Mouse (Mus musculus) G1E (cell line): ENCODE data around the gene Sult1a1. TPM values are rescaled to one million over a fixed set of nuclear protein-coding genes. Genes with fewer than 3 reads are reported as not detected.

Source experiments
- ATAC-seq: 2 replicates; pipeline ENCODE4 v1.8.0; 2016; ENCODE audit warnings: mild to moderate bottlenecking; ENCODE audit not compliant: insufficient number of reproducible peaks, poor library complexity, low FRiP score, severe bottlenecking; ENCODE audit errors: extremely low read depth
- DNase-seq: peaks from one replicate; pipeline ENCODE4 v3.0.0; 2012; ENCODE audit warnings: low spot score
- H3K27me3 ChIP-seq: 2 replicates; pipeline ENCODE4 v1.6.1; 2012; ENCODE audit warnings: mild to moderate bottlenecking, low read length, inconsistent platforms; ENCODE audit not compliant: insufficient read depth
- H3K36me3 ChIP-seq: replicated peaks from 2 replicates; pipeline ENCODE3; 2012; ENCODE audit warnings: mild to moderate bottlenecking, inconsistent platforms
- H3K4me1 ChIP-seq: 2 replicates; pipeline ENCODE4 v1.6.1; 2012; ENCODE audit warnings: low read depth, low read length, inconsistent platforms, mixed read lengths; ENCODE audit not compliant: insufficient read depth
- H3K4me3 ChIP-seq: 2 replicates; pipeline ENCODE4 v1.5.1; 2012; ENCODE audit warnings: low read depth, mild to moderate bottlenecking, inconsistent platforms, low read length, moderate library complexity, mixed read lengths
- H3K9me3 ChIP-seq: replicated peaks from 2 replicates; pipeline ENCODE4 v1.6.1; 2012; ENCODE audit warnings: inconsistent platforms
- CTCF ChIP-seq: IDR thresholded peaks from 2 replicates; pipeline ENCODE4 v1.5.1; 2012; ENCODE audit warnings: low read depth, low read length, inconsistent platforms, mixed read lengths
- GATA1 ChIP-seq: IDR thresholded peaks from 2 replicates; pipeline ENCODE4 v1.6.1; 2012; ENCODE audit warnings: borderline replicate concordance, low read length, inconsistent platforms, mixed read lengths
- GATA2 ChIP-seq: IDR thresholded peaks from 2 replicates; pipeline ENCODE4 v1.6.1; 2012; ENCODE audit warnings: low read depth, low read length, inconsistent platforms, borderline replicate concordance
- POLR2AphosphoS5 ChIP-seq: IDR thresholded peaks from 2 replicates; pipeline ENCODE4 v1.6.1; 2012; ENCODE audit warnings: low read depth, low read length, inconsistent platforms; ENCODE audit not compliant: insufficient replicate concordance
- TAL1 ChIP-seq: conservative IDR thresholded peaks from 2 replicates; pipeline ENCODE4 v1.6.1; 2012; ENCODE audit warnings: low read depth, low read length, inconsistent platforms, mixed read lengths
- polyA plus RNA-seq: library from polyadenylated mRNA; stranded (reverse); fragments of >175 nt; gene quantifications from 2 replicates; pipeline ENCODE4 v1.2.3, GENCODE M21; 2012
- total RNA-seq, 2 experiments: library from RNA; stranded (forward) in 1 of 2; stranded (reverse) in 1 of 2; fragments of 200-1000 nt in 1 of 2; fragments of >200 nt in 1 of 2; fragmentation: Nextera tagmentation in 1 of 2; gene quantifications; 2 replicates each; pipeline ENCODE4 v1.2.3; 2014 to 2017

Sult1a1 gene
- total and polyA plus RNA-seq, 3 experiments: 0.33 TPM; not detected in 2

DNA sequence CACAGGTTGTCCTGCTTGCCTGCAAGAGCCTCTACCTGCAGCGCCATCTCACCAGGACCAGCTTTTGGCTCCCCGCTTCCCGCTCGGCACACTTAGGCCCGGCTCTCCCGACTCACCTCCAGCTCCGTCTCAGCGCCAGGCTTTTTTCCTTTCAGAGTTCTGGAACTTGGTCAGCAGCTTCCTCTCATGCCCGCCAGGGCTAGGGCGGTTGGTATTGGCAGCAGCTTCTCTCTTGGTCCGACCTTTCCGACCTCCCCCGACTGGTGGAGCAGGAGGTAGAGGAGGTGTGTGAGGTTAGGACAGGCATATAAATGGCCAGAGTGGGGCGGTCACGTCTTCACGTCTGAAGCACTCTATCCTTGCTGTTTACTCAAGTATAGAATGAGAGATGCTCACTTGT lies 51.5 kb downstream of the Sult1a1 start:
- H3K27me3 ChIP-seq: no peaks in the 10 kb centered on the region
- peak overlapping the region; percentile 67; the same call in 1 of the 2 replicates for H3K4me3 ChIP-seq
- DNase-seq: no peak
- peaks cover 62% of the 10 kb centered on the region for H3K4me1 ChIP-seq
- no peaks in the 10 kb centered on the region for H3K9me3 ChIP-seq
- H3K36me3 ChIP-seq: peaks cover 6% of the 10 kb centered on the region
- no peak for ATAC-seq
- TF ChIP-seq GATA2 (no peak), CTCF (no peak), GATA1 (no peak), POLR2AphosphoS5 (no peak), TAL1 (no peak)

GRCm38 (mm10) chr7:126623381-126623780 lies 52.9 kb downstream of the Sult1a1 start:
- ATAC-seq: no peak
- H3K36me3 ChIP-seq: peaks cover 6% of the 10 kb centered on the region
- TF ChIP-seq CTCF (no peak), GATA2 (no peak), POLR2AphosphoS5 (no peak), GATA1 (no peak), TAL1 (no peak)
- no peak for DNase-seq
- H3K4me3 ChIP-seq: no peak overlapping the region
- no peaks in the 10 kb centered on the region for H3K27me3 ChIP-seq
- peaks cover 52% of the 10 kb centered on the region for H3K4me1 ChIP-seq
- no peaks in the 10 kb centered on the region for H3K9me3 ChIP-seq

Other genes with a start within 250 kb of the Sult1a1 start
Only the 20 nearest of the 26 such genes appear.
- gene Atxn2l, start 173.0 kb downstream of the Sult1a1 start, total RNA-seq (2014; fragmentation: Nextera tagmentation): 301 and 400 TPM in 2 replicates
- gene Atxn2l, start 173.0 kb downstream of the Sult1a1 start, total RNA-seq (2017): 27.8 and 32.0 TPM in 2 replicates
- 843 and 964 TPM in 2 replicates for gene Atxn2l, start 173.0 kb downstream of the Sult1a1 start, polyA plus RNA-seq
- 580 and 606 TPM in 2 replicates for gene Eif3c, start 110.0 kb downstream of the Sult1a1 start, total RNA-seq (2014; fragmentation: Nextera tagmentation)
- gene Eif3c, start 110.0 kb downstream of the Sult1a1 start, total RNA-seq (2017): 211 and 235 TPM in 2 replicates
- gene Eif3c, start 110.0 kb downstream of the Sult1a1 start, polyA plus RNA-seq: 103 and 114 TPM in 2 replicates
- gene Apobr, start 91.5 kb downstream of the Sult1a1 start, total RNA-seq (2014; fragmentation: Nextera tagmentation): 1.3 and 3.7 TPM in 2 replicates
- gene Apobr, start 91.5 kb downstream of the Sult1a1 start, total RNA-seq (2017): 4.4 and 5.5 TPM in 2 replicates
- gene Apobr, start 91.5 kb downstream of the Sult1a1 start, polyA plus RNA-seq: 4.8 and 4.9 TPM in 2 replicates
- gene Cln3, start 90.6 kb downstream of the Sult1a1 start, total RNA-seq (2014; fragmentation: Nextera tagmentation): 27.9 and 35.1 TPM in 2 replicates
- gene Cln3, start 90.6 kb downstream of the Sult1a1 start, total RNA-seq (2017): 49.9 and 52.7 TPM in 2 replicates
- 10.9 and 15.4 TPM in 2 replicates for gene Cln3, start 90.6 kb downstream of the Sult1a1 start, polyA plus RNA-seq
- gene Il27, start 81.5 kb downstream of the Sult1a1 start, total RNA-seq (2014; fragmentation: Nextera tagmentation): not detected in 2 replicates
- gene Il27, start 81.5 kb downstream of the Sult1a1 start, total RNA-seq (2017): not detected in 2 replicates
- not detected in 2 replicates for gene Il27, start 81.5 kb downstream of the Sult1a1 start, polyA plus RNA-seq
- gene Nupr1, start 45.6 kb downstream of the Sult1a1 start, total RNA-seq (2014; fragmentation: Nextera tagmentation): 13.4 and 24.8 TPM in 2 replicates
- 0.41 and 1.1 TPM in 2 replicates for gene Nupr1, start 45.6 kb downstream of the Sult1a1 start, total RNA-seq (2017)
- 9.8 and 11.1 TPM in 2 replicates for gene Nupr1, start 45.6 kb downstream of the Sult1a1 start, polyA plus RNA-seq
- 159 and 175 TPM in 2 replicates for gene Sgf29, start 27.1 kb downstream of the Sult1a1 start, total RNA-seq (2014; fragmentation: Nextera tagmentation)
- 36.8 and 57.3 TPM in 2 replicates for gene Sgf29, start 27.1 kb downstream of the Sult1a1 start, total RNA-seq (2017)
- 61.3 and 124 TPM in 2 replicates for gene Sgf29, start 27.1 kb downstream of the Sult1a1 start, polyA plus RNA-seq
- gene Bola2, start 19.0 kb upstream of the Sult1a1 start, total RNA-seq (2014; fragmentation: Nextera tagmentation): 77.5 and 93.8 TPM in 2 replicates
- 117 and 161 TPM in 2 replicates for gene Bola2, start 19.0 kb upstream of the Sult1a1 start, total RNA-seq (2017)
- 189 and 303 TPM in 2 replicates for gene Bola2, start 19.0 kb upstream of the Sult1a1 start, polyA plus RNA-seq
- gene Slx1b, start 19.4 kb upstream of the Sult1a1 start, total RNA-seq (2014; fragmentation: Nextera tagmentation): 3.5 and 3.8 TPM in 2 replicates
- 4.5 and 7.0 TPM in 2 replicates for gene Slx1b, start 19.4 kb upstream of the Sult1a1 start, total RNA-seq (2017)
- 4.9 and 8.1 TPM in 2 replicates for gene Slx1b, start 19.4 kb upstream of the Sult1a1 start, polyA plus RNA-seq
- 36.0 and 50.1 TPM in 2 replicates for gene Coro1a, start 31.4 kb upstream of the Sult1a1 start, total RNA-seq (2014; fragmentation: Nextera tagmentation)
- 162 and 174 TPM in 2 replicates for gene Coro1a, start 31.4 kb upstream of the Sult1a1 start, total RNA-seq (2017)
- 178 and 186 TPM in 2 replicates for gene Coro1a, start 31.4 kb upstream of the Sult1a1 start, polyA plus RNA-seq
- 66.4 and 91.6 TPM in 2 replicates for gene Mapk3, start 83.2 kb upstream of the Sult1a1 start, total RNA-seq (2014; fragmentation: Nextera tagmentation)
- gene Mapk3, start 83.2 kb upstream of the Sult1a1 start, total RNA-seq (2017): 18.2 and 18.4 TPM in 2 replicates
- gene Mapk3, start 83.2 kb upstream of the Sult1a1 start, polyA plus RNA-seq: 65.1 and 68.8 TPM in 2 replicates
- gene Gdpd3, start 89.9 kb upstream of the Sult1a1 start, total RNA-seq (2014; fragmentation: Nextera tagmentation): 28.9 and 29.9 TPM in 2 replicates
- 15.4 and 17.9 TPM in 2 replicates for gene Gdpd3, start 89.9 kb upstream of the Sult1a1 start, total RNA-seq (2017)
- gene Gdpd3, start 89.9 kb upstream of the Sult1a1 start, polyA plus RNA-seq: 4.9 and 6.1 TPM in 2 replicates
- 41.6 and 86.7 TPM in 2 replicates for gene Ypel3, start 100.5 kb upstream of the Sult1a1 start, total RNA-seq (2014; fragmentation: Nextera tagmentation)
- 20.2 and 23.1 TPM in 2 replicates for gene Ypel3, start 100.5 kb upstream of the Sult1a1 start, total RNA-seq (2017)
- 78.1 and 78.3 TPM in 2 replicates for gene Ypel3, start 100.5 kb upstream of the Sult1a1 start, polyA plus RNA-seq
- gene Tbx6, start 105.1 kb upstream of the Sult1a1 start, total RNA-seq (2014; fragmentation: Nextera tagmentation): 2.5 and 8.4 TPM in 2 replicates
- gene Tbx6, start 105.1 kb upstream of the Sult1a1 start, total RNA-seq (2017): 0.11 and 0.29 TPM in 2 replicates
- 0.85 and 1.1 TPM in 2 replicates for gene Tbx6, start 105.1 kb upstream of the Sult1a1 start, polyA plus RNA-seq
- gene Ppp4c, start 116.1 kb upstream of the Sult1a1 start, total RNA-seq (2014; fragmentation: Nextera tagmentation): 126 and 176 TPM in 2 replicates
- 186 and 199 TPM in 2 replicates for gene Ppp4c, start 116.1 kb upstream of the Sult1a1 start, total RNA-seq (2017)
- 169 and 192 TPM in 2 replicates for gene Ppp4c, start 116.1 kb upstream of the Sult1a1 start, polyA plus RNA-seq
- not detected in 2 replicates for gene Fam57b, start 121.2 kb upstream of the Sult1a1 start, total RNA-seq (2014; fragmentation: Nextera tagmentation)
- 0.05 TPM in 1 of 2 replicates, not detected in the other for gene Fam57b, start 121.2 kb upstream of the Sult1a1 start, total RNA-seq (2017)
- 0.02 and 0.06 TPM in 2 replicates for gene Fam57b, start 121.2 kb upstream of the Sult1a1 start, polyA plus RNA-seq
- not detected in 2 replicates for gene 4930451I11Rik, start 155.2 kb upstream of the Sult1a1 start, total RNA-seq (2014; fragmentation: Nextera tagmentation)
- not detected in 2 replicates for gene 4930451I11Rik, start 155.2 kb upstream of the Sult1a1 start, total RNA-seq (2017)
- gene 4930451I11Rik, start 155.2 kb upstream of the Sult1a1 start, polyA plus RNA-seq: not detected in 2 replicates
- not detected in 2 replicates for gene Doc2a, start 171.0 kb upstream of the Sult1a1 start, total RNA-seq (2014; fragmentation: Nextera tagmentation)
- 0.11 and 0.23 TPM in 2 replicates for gene Doc2a, start 171.0 kb upstream of the Sult1a1 start, total RNA-seq (2017)
- not detected in 2 replicates for gene Doc2a, start 171.0 kb upstream of the Sult1a1 start, polyA plus RNA-seq
- 46.8 and 53.2 TPM in 2 replicates for gene Hirip3, start 185.5 kb upstream of the Sult1a1 start, total RNA-seq (2014; fragmentation: Nextera tagmentation)
- 90.4 and 115 TPM in 2 replicates for gene Hirip3, start 185.5 kb upstream of the Sult1a1 start, total RNA-seq (2017)
- 158 and 159 TPM in 2 replicates for gene Hirip3, start 185.5 kb upstream of the Sult1a1 start, polyA plus RNA-seq
- 106 and 136 TPM in 2 replicates for gene Ino80e, start 185.9 kb upstream of the Sult1a1 start, total RNA-seq (2014; fragmentation: Nextera tagmentation)
- 50.7 and 60.3 TPM in 2 replicates for gene Ino80e, start 185.9 kb upstream of the Sult1a1 start, total RNA-seq (2017)
- gene Ino80e, start 185.9 kb upstream of the Sult1a1 start, polyA plus RNA-seq: 893 and 1,187 TPM in 2 replicates